Mouse (Mus musculus): ENCODE results near the gene Cox5a.

DNA sequence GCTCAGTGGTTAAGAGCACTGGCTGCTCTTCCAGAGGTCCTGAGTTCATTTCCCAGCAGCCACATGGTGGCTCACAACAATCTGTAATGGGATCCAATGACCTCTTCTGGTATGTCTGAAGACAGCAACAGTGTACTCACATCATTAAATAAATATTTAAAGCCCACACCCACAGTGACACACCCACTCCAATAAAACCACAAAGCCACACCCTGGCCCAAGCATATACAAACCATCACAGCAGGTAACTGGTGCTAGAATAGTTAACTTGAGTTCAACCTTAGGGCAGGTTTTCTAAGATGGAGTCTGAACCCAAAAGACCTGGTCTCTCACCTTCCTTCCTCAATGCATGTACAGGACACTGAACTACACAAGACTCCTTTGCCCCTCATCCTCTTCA, 26.1 kb upstream of the Cox5a start:
- no peak for TF ChIP-seq CTCF (IDR thresholded peaks at IDR 0.05; ENCODE audit: low read depth, low read length)
- TF ChIP-seq POLR2A (IDR thresholded peaks at IDR 0.05; ENCODE audit: extremely low read depth, insufficient read depth, low read length) = no peak
